Comparison of ENCODE assay signal across 21 mouse cellular contexts in genomic region chr4:100517646-100518045, GRCm38 (mm10). TPM values are rescaled to one million over a fixed set of nuclear protein-coding genes. Genes with fewer than 3 reads are reported as not detected.
"Had no signal": no experiment of that assay in that cellular context is flagged by ENCODE, and none has a peak within 500 bp of the region (broad histone marks: within the 10 kb centered on the region; RNA-seq: fewer than 3 reads in every experiment).

No protein-coding gene starts in this region.

- DNase-seq: lung, adult 18-20 months; lung, postnatal 14 days; lung, postnatal 36 days; right cerebral cortex, postnatal 14 days; thymus, adult 2 months; thymus, postnatal 25 days; thymus, postnatal 4 days had no signal

- H3K27ac ChIP-seq: lung, embryonic 15.5 days; macrophage; midbrain, embryonic 12.5 days; midbrain, embryonic 15.5 days; neural tube, embryonic 12.5 days; stomach, embryonic 15.5 days; stomach, postnatal 0 days had no signal

- H3K27me3 ChIP-seq: lung, embryonic 15.5 days; megakaryocyte, embryonic 14.5 days; midbrain, embryonic 15.5 days; stomach, embryonic 15.5 days had no signal

- H3K4me1 ChIP-seq: lung, embryonic 15.5 days; megakaryocyte, embryonic 14.5 days; midbrain, embryonic 15.5 days; neural tube, embryonic 12.5 days; stomach, embryonic 15.5 days had no signal

- H3K4me3 ChIP-seq: lung, embryonic 15.5 days; megakaryocyte, embryonic 14.5 days; midbrain, embryonic 12.5 days; midbrain, embryonic 15.5 days; neural tube, embryonic 12.5 days; stomach, embryonic 15.5 days had no signal

- H3K36me3 ChIP-seq: lung, embryonic 15.5 days; midbrain, embryonic 12.5 days; midbrain, embryonic 15.5 days; neural tube, embryonic 12.5 days; stomach, embryonic 15.5 days had no signal

- H3K4me2 ChIP-seq: lung, embryonic 15.5 days; midbrain, embryonic 12.5 days; midbrain, embryonic 15.5 days; neural tube, embryonic 12.5 days; stomach, embryonic 15.5 days had no signal

- H3K9me3 ChIP-seq: lung, embryonic 15.5 days; megakaryocyte, embryonic 14.5 days; midbrain, embryonic 12.5 days; midbrain, embryonic 15.5 days; neural tube, embryonic 12.5 days; stomach, embryonic 15.5 days had no signal

- H3K9ac ChIP-seq: lung, embryonic 15.5 days; midbrain, embryonic 12.5 days; midbrain, embryonic 15.5 days; neural tube, embryonic 12.5 days; stomach, embryonic 15.5 days had no signal

- ATAC-seq: lung, postnatal 0 days; midbrain, embryonic 15.5 days had no signal

RNA-seq across cellular contexts. Expression of gene Ube2u, which starts 39.0 kb away (rescaled TPM):
- total RNA-seq: megakaryocyte progenitor cell, adult 5-6 weeks; monocyte, adult 5-6 weeks; neutrophil, adult 5-6 weeks had no signal
- polyA plus RNA-seq: macrophage; midbrain, postnatal 0 days; spleen, adult 2 months; thymus, adult 2 months had no signal
